Mouse (Mus musculus): ENCODE measurements around the gene Lrrc27.

The Lrrc27 gene

DNA sequence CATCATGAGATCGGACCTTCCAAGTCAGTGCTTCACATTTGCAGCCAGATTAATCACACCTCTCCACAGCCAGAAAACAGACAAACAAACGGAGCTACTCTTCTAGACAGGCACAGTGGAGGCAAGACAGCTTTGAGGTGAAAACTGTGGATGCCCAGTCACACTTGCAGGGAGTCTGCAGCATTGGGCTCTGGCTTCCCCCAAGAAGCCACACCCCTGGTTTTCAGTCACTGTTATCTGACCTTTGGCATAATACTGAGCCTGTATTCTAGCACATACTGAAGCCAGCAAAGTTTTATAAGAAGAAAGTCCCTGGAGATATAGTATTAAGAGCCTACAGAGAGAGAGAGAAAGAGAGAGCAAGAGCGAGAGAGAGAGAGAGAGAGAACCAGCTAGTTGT lies 26.6 kb downstream of the Lrrc27 start:
- no peak for DNase-seq (ENCODE audit: low spot score in 2 of 2)

DNA sequence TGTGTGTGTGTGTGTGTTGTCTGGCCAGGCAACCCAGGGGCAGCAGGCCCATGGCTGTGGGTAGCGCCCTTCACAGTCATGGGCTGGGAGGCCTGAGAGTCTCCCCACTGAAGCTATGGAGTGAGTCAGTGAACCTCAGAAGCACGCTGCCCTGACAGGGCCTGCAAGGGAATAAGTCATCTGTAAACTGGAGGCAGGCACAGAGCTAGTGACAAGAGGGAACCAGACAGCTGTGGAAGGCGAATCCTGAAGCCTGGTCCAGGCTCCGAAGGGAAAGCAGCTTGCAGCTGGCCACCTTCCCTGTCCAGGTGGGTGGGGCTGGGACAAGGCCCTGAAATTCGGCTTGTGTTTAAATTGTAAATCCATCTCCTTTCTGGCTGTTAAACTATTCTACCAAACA lies 33.3 kb downstream of the Lrrc27 start:
- no peak for DNase-seq (ENCODE audit: low spot score in 2 of 2)

DNA sequence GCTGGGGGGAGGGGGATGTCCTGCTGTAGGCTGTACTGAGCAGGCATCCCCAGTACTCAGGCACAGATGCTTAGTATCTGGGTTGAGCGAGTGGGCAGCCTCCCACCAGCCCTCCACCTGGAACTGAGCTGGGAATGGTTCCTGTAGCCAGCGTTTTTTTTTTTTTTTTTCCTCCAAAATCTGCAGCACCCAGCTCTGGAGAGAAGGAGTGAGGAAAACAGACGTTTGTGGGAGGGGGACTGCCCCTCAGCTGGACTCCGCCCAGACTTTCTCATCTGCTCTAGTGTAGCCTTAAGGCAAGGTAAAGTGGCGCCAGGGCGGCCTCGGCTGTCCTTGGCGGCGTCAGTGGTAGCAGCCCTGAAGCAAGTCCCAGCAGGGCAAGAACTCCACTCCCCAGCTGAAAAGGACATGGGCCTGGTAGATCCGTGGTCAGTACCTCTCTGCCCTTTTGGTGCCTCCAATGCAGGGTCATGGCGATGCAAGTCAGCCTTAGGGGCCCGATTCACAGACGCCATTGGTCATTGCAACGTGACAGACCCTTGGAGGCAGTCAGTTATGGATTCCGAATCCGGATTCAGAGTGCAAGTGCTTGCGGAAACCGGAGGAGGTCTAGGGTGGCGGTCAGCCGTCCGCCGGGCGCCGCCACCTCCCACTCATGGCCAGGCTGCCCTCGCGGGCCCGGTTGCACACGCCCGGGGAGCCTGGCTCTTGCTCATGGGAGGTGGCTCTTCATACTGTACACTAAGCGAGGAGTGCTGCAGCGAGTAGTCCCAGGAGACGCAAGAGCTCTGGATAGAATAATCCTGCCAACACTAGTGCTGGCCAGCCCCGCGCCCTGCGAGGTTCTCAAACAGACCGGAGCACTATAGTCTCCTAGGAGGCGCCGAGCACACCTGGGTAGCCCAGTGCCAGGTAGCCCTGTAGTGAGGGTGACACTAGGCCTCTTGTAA lies 34.4 kb downstream of the Lrrc27 start:
- DNase-seq (ENCODE audit: low spot score in 2 of 2), result peak in 1 of 2 experiments; percentile 24

DNA sequence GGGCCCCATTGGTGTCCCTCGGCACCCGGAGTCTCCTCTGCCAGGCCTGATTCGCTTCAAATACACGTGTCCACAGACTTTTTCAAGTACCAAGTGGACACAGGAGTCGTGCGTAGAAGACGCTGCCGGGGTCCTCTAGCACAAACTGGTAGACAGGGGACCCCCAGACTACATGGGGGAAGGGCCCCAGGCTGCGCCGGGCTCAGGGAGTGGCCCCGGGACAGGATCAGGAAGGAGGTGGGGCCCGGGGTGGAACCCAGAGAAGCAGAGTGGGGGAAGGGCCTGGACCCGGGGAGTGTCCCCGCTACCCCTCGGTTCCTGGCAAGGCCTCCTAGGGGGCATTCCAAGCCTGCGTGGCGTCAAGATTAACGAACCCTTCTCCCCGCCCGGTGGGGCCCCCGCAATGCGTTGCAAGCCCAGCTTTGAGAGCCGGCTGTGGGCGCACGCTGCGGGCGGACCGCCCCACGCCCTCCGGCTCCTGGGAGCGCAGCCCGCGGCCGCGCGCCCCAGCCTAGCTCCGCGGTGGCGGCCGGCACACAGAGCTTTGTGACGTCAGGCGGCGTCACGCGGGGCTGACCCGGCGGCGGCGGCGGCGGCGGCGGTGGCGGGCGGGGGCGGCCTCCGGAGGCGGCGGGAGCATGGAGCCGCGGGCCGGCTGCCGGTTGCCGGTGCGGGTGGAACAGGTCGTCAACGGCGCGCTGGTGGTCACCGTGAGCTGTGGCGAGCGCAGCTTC lies 35.3 kb downstream of the Lrrc27 start, which contains the start of gene Pwwp2b:
TSS of gene Pwwp2b (plus strand) at position 602 of the 734 bp plus-strand sequence.
- DNase-seq (ENCODE audit: low spot score in 2 of 2), result peak in 1 of 2 experiments; percentile 44

DNA sequence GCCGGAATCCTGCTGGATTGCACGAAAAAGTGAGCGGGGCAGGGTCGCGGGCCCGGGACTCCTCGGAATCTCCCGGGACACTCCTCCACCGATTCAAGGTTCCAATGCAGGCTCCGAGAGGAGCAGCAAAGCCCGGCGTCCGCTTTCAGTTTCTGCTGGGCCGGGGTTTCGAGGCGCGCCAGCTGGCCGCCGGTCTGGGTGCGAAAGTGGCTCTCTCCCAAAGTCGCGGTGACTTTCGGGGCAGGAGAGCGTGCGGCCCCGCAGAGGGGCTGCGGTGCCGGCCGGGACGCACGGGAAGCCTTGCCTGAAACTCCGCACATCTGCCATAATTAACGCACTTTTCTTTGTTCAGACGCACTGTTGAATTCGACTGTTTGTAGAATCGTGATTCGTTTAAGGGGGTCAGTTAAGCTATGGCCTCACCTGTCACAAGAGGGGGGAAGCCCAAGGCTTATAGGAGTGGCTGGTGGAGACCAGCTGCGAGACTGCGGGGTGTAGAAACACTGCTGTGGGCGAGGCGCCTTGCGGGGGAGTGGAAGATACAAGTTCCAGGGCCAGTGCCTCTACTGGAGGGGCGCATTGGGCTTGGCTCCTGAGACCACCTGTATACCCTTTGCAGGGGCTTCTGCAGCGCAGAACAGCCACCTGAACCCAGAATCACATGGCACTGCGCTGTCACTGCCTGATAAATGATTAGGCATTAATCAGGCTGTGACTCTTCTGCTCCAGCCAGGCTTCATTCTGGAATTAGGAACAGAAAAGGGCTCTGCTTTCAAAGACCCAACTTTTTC lies 36.0 kb downstream of the Lrrc27 start:
- DNase-seq (ENCODE audit: low spot score in 2 of 2), result no peak

DNA sequence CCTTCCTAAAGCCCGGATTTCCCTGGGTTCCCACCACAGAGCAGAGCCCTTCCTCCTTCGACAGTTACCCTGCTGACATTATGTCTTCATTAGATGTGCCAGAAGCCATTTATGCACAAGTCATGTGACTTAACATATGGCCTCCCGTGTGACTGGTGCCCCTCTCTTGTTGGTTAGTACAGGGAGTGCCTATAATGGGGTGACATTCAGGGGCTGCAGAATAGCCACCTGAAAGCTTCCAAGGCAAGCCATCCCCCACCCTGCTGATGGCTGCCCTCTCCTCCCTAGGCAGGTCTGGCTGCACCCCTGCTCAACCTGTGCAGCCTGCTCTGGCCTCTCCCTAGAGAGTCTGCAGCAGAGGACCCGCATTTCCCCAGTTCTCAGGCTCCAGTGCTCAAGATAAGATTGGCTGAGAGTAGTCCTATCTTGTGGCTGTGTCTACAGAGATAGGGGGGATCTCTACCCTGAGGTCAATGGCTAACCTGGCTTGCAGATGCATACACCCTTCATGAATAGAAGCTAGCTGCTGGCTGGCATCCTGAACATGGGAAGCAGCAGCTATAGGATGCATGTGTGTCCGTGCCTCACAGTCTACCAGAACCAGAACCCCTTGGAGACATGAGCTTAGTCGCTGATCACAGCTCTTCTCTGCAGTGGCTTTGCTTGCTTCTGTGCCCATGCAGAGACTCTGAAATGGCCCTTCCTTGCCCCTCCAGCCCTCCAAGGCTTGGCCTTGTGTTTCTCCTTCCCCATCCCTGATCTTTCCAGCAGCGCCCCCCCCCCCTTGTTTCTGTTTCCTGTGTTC lies 36.8 kb downstream of the Lrrc27 start:
- DNase-seq (ENCODE audit: low spot score in 2 of 2), result no peak

DNA sequence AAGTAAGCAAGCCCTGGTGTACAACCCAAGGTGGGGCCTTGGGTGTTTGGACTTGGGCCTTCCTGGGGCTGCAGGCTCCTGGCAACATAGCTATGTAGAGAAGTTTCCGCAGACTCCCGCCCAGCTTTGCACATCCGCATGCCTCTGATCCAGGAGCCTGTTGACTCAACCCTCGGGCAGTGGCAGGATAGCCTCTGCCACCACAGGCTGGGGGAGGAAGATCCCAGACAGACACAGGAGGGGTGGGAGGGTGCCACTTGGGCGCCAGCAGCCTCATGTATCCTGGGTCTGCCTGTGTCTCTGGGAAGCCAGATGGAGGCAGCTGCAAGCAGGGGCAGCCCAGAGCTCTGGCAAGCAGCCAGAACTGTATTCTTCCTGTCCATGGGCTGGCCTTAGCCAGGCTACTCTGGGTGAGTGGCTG lies 39.1 kb downstream of the Lrrc27 start:
- peak in 1 of 2 experiments; percentile 55 for DNase-seq (ENCODE audit: low spot score in 2 of 2)

DNA sequence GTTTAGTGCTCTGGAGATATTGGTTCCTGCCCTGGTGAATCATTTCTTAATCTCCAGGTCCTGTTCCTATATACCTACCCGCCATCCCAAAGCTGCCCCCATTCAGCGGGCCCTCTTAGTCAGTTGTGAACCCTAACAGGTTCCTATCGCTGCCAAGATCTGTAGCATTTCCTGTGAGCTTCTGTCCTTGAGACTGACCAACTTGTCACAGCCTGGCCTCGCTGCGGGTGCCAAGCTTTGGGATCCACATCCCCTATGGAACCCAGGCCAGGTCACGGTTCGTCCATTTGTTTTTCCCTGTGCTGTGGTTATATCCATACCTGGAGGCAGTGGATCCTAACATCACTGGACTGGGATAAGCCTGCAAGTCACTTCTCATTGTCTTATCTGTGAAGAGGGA lies 39.8 kb downstream of the Lrrc27 start:
- no peak for DNase-seq (ENCODE audit: low spot score in 2 of 2)

DNA sequence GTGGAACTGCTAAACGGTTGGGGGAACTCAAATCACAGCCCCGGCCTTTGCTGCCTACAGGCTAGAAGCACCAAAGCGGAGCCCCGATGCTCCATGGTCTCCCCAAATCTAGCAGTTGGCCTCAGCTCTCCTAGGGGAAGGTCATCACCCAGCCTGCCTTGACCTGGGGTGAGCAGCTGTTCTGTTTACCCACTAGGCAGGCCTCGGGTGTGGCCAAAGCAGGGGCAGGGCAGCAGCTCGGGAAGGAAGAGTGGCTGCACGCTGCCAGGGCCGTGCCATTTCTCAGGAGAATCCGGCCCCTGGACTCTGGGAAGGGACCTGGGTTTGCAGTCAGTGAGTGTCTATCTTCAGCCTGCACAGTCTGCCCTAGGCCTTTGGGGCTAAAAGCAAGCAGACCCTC lies 40.2 kb downstream of the Lrrc27 start:
- DNase-seq (ENCODE audit: low spot score in 2 of 2), result no peak

DNA sequence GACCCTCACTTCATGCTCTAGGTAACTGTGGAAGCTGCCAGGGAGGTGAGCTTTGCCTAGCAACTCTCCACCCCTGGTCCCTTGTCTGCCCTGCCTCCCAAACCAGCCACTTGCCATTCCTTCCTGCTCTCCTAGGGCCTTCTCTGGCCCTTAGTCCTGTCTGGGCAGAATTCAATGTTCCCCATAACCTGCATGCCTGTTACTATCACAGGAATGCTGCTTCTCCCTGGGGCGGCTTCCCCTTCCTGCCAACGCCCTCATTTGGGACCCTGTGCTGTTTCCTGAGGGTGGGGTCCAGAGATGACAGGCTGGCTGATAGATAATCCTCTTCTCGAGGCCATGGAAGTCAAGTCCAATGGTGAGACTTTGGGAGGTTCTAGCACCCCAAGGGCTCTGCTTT lies 40.7 kb downstream of the Lrrc27 start:
- no peak for DNase-seq (ENCODE audit: low spot score in 2 of 2)

DNA sequence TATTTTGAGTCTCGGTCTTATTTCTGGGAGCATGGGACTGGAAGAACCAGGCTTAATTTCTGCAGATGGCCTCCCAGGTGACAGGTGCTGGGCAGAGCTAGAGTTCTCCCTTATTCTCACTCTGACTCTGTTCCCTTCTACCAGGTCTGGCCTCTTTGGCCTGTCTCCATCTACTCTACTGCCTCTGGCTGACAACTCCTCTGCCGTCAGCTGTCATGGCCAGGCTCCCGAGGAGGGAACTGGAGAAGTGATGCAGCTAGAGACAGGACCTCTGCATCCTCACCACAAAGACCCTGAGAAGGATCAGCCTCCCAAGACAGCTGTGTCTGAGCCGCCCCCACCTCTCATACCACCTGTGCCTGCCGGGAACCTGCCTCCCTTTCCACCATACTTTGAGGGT lies 41.8 kb downstream of the Lrrc27 start:
- no peak for DNase-seq (ENCODE audit: low spot score in 2 of 2)

DNA sequence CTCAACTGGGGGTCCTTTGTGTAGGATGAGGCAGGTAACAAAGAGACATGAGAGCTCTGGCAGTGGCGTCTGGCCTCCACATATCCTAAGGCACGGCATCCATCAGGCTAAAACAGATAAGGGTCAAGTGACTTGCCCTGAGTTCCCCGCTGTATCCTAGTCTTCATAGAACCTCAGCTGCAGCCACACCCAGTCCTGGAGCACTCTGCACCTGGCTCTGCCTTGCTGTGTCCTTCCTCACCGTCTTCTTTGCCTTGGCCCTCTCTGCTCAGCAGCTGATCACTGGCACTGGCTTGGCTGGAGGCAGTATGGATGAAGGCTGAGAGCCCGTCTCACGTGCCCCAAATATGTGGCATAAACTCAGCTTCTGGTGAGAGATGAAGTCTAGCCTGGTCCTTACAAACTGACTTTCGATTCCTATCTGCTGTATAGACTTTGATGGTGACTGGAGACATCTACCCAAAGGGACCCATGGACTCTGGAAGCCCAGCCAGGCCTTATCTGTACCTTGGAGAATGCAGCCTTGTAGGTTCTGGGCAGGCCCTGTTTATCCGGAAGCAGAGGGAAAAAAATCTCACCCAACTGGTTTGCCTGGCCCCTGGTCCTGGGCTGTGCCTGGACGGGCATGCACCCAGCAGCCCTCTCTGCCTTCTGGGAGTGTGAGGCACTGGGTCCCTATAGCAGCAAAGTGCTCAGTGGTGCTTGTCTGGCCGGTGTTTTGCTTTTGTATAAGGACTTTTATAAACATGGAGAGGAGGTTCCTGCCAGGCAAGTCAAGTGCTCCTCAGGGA lies 45.2 kb downstream of the Lrrc27 start:
- no peak for DNase-seq (ENCODE audit: low spot score in 2 of 2)

DNA sequence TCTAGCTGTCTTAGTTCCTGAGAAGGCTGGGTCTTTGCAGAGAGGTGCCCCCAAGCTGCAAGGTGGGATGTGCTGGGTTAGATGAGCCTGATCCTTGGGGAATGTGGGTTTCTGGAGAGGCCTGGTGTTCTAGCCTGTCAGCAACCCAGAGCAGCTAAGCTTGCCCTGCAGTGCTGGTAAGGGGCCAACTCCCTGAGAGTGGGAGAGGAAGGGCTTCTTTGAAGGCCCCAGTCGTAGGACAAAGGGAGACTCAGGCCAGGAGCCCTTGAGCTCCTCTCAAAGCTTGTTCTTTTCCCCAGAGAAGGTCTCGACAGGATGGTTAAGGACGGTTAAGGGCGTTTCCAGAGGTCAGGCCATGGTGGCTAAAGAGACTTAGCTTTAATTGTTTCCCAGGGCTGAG lies 51.5 kb downstream of the Lrrc27 start:
- no peak for DNase-seq (ENCODE audit: low spot score in 2 of 2)

DNA sequence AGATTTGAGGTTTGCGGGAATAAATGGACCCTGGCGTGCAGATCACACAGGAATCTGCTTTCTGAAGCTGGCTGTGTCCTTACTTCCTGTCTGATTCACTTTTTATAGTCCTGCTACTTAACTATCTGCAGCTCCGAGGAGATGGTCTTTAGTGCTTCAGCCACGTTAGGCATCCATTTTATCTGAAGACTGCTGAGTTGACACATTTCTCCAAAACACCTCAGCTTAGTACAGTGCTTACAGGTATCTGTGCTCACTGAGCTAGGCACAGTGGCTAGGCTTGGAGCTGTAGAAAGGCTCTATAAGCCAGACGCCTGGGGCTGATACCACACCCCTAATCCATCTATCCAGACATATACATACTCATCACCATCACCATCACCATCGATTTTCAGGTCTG lies 52.8 kb downstream of the Lrrc27 start:
- no peak for DNase-seq (ENCODE audit: low spot score in 2 of 2)

DNA sequence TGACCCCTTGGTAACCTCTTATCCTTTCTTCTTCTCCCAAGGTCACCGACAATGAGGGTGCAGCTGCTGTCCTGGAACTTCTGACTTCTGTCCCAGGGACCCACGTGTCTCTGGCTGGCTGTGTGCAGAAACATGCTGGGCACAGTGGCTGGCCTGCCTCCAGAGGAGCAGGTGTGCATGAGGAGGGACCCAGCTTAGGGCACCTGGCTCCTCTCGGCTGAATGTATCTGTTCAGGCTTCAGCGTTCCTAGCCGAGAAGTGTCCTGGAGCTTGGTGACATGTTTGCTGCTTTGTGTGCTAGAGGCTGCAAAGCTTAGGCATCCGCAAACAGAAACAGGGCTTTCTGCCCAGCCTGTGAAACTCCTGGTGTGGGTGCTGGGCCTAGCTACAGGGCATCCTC lies 53.6 kb downstream of the Lrrc27 start:
- no peak for DNase-seq (ENCODE audit: low spot score in 2 of 2)

DNA sequence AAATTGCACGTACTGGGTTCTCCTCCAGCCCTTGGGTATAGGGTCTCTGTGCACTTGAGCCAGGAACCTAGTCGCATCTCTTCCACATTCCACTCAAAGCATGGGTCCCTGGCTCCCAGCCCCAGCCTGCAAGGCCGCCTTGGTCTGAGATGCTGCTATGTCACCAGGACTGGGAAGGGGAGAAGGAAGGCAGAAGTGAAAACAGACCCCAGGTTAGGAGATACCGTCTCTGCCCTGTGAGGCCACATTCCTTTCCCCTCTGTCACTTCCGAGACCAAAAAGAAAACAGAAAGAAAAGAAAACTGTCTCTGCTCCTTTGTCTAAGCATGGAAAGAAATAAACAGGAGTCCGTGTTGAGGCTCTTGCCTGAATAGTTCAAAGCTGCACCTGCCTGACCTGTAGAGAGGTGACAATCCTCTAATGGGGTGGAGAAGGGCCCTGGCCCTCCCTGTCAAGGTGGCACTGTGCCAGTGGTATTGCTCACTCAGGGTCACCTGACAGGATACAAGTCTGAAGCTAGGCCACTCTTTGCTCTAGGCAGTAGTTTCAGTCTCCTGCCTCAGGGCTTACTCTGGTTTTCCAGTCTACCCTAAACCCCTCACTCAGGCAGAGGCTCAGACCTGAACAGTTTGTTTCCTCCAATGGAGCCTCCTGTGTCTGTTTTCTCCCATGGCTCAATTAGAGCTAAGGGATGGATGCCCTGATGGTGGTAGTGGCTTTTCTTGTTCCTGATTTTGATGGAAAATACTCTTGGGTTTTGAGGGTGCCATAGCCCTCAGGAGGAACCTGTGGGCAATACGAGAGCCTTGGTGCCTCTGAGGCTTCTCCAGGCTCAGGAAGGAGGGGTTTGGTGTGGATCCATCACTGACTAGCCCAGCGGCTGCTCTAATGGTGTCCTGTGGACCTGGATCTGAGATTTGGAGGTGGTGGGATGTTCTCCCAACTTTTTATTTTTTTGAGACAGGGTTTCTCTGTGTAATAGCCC lies 54.4 kb downstream of the Lrrc27 start:
- DNase-seq (ENCODE audit: low spot score in 2 of 2), result no peak

DNA sequence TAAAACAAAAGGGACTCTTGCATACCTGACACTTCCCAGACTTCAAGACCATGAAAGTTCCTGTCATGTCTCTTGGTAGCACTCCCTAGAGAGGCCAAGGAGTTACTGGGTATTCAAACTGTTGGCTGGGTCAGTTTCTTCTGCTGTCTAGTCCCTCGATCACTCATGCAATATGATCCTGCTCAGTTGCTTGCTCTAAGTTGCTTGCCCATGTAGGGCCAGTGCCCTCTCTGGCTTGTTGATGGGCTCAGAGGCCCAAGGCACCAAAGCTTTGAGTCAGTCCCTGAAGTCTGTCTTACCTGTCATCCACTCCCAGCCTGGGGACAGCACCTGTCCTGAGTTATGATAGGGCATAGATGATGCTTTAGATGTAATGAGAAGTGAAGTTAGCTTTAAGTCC lies 58.0 kb downstream of the Lrrc27 start:
- no peak for DNase-seq (ENCODE audit: low spot score in 2 of 2)

DNA sequence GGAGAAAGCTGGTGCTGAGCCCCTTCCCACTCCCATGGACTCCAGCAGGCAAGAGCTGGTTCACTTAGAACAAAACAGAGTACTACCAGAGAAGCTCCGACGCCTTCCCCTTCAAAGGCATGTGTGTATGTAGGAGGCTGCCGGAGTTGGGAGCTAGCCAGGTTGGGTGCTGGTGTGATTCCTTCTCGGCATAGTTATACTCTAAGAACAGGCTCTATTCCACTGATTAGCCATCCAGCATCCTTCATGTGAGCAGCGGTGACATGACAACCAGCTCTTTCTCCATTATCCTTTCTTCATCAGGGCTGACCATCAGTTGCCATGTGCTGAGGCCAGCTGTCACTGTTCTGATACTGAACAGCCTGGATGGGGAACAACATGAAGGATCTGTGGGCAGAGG lies 59.1 kb downstream of the Lrrc27 start:
- no peak for DNase-seq (ENCODE audit: low spot score in 2 of 2)
